Mouse (Mus musculus) urinary bladder, postnatal 25 days (tissue): ENCODE data around the gene Enc1.

Experiments used
- DNase-seq: peaks from one replicate; pipeline ENCODE4 v3.0.0; 2022; ENCODE audit warnings: low spot score

The Enc1 gene

GRCm38 (mm10) chr13:97292451-97293245, 51.7 kb downstream of the Enc1 start:
- no peak for DNase-seq

- DNase-seq, result no peak
Observed at GRCm38 (mm10) chr13:97295101-97295852, 54.4 kb downstream of the Enc1 start.

GRCm38 (mm10) chr13:97295853-97296219, 54.9 kb downstream of the Enc1 start:
- DNase-seq, result no peak

- no peak for DNase-seq
Observed at GRCm38 (mm10) chr13:97296281-97296680, 55.4 kb downstream of the Enc1 start.

- DNase-seq, result no peak
Observed at GRCm38 (mm10) chr13:97296757-97297156, 55.9 kb downstream of the Enc1 start.

GRCm38 (mm10) chr13:97297418-97298050, 56.6 kb downstream of the Enc1 start:
- no peak for DNase-seq

- DNase-seq, result no peak
Observed at GRCm38 (mm10) chr13:97298896-97299295, 58.0 kb downstream of the Enc1 start.

- DNase-seq, result no peak
Observed at GRCm38 (mm10) chr13:97299877-97300873, 59.3 kb downstream of the Enc1 start.
